Mouse (Mus musculus): ENCODE data around the gene Hist1h2bb. TPM values are rescaled to one million over a fixed set of nuclear protein-coding genes. Genes with fewer than 3 reads are reported as not detected.
A peak's percentile ranks its signal among the peaks of the same experiment; 100 is the strongest.
"Not testable (repeated sequence)": the region's sequence is repeated elsewhere in the genome, so short reads cannot be mapped to it uniquely, and the experiment has no call there.

Hist1h2bb gene
- total RNA-seq, 2 experiments from 2014 or later = 1.1 to 2.3 TPM

DNA sequence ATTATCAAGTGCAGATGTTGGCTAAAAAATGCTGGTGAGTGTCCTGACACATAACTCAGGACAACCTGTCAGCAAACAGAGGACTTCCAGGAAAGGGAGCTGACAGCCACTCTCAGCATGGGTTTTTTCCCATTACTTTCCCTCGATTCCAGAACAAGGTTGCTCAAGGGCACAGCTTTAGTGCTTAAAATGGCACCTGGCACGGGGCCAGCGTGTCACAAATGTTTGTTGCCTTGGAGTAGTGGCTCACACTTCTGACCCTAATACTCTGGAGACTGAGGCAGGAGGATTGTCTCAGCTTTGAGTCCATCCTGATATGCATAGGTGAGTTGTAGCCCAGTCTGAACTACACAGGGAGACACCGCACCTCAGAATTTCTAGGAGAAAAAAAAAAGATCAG, 37.9 kb upstream of the Hist1h2bb start:
- TF ChIP-seq CTCF (IDR thresholded peaks at IDR 0.05) = no peak
- intact Hi-C loops (cut with DNase I) = no loop called here
- no peak for DNase-seq
- Histone ChIP-seq H3K4me3 (no peak overlapping the region), H3K27ac (no peak overlapping the region)

DNA sequence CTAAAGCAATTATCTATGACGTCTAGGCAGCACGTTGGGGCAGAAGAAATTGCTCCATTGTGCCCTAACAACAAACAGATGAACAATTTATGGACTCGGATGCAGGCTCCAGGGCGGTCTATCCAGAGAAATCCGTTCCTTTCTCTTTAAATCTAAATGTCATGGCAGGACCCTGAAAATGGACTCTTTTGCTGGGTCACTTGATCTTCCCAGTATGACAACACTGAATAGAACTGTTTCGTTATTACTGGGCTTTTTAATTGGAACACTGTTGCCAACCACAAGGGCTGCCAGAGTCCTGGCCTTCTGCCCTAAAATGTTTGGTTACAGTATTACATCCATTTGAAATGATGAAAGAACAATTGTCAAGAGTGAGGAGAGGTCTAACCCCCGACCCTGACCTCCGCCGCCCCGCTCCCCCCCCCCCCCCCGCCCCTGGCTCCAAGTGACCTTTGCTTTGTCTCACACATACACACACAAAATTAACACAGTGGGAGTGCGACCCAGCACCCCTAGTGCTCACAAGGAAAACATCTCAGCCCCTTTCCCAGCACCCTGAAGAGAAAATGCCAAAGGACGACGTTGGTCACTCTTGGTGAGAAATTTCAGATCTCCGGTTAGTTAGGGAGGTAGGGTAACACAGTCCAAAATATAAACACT, 36.7 kb upstream of the Hist1h2bb start:
- TF ChIP-seq CTCF (IDR thresholded peaks at IDR 0.05) = no peak
- Histone ChIP-seq H3K27ac (peak overlapping the region; percentile 94), H3K4me3 (peak overlapping the region; percentile 89)
- intact Hi-C loops (cut with DNase I) = no loop called here
- DNase-seq = no peak

DNA sequence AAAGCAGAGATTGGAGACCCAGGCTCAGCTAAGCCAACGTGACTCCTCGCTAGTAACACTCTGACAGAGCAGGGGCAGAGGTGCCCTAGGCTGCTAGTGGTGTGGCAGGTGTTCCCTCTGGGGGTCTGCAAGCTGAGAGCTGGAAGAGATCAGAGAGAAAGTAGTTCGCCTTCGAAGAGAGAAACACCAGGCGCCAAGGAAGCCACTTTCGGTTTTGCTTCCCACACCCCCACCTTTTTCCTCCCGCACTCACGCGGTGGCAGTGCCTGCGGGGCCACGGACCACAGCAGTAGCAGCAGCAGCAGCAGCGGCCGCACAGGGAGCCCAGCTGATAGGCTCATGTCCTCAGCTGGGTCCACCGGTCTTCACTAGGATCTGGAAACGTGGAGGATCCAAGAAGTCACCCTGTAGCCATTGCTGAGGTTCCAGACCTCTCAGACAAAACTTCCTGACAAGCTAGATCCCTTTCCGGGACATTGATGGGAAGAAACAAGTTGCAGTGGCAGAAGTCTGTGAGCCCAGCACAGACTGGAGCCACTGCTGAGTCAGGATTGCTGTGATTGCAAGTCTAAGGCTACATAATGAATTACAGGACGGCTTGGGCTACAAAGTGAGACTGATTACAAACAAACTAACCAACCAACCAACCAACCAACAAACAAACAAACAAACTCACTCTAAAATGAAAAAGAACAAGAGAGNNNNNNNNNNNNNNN, 36.0 kb upstream of the Hist1h2bb start, which contains the start of gene Hfe:
TSS of gene Hfe (minus strand) at position 481 of the 716 bp plus-strand sequence.
- Histone ChIP-seq H3K4me3 (peak within 1 kb of the TSS; percentile 89), H3K27ac (peak within 1 kb of the TSS; percentile 94)
- no peak for TF ChIP-seq CTCF (IDR thresholded peaks at IDR 0.05)
- intact Hi-C loops (cut with DNase I) = no loop called here
- peak; percentile 80 for DNase-seq

DNA sequence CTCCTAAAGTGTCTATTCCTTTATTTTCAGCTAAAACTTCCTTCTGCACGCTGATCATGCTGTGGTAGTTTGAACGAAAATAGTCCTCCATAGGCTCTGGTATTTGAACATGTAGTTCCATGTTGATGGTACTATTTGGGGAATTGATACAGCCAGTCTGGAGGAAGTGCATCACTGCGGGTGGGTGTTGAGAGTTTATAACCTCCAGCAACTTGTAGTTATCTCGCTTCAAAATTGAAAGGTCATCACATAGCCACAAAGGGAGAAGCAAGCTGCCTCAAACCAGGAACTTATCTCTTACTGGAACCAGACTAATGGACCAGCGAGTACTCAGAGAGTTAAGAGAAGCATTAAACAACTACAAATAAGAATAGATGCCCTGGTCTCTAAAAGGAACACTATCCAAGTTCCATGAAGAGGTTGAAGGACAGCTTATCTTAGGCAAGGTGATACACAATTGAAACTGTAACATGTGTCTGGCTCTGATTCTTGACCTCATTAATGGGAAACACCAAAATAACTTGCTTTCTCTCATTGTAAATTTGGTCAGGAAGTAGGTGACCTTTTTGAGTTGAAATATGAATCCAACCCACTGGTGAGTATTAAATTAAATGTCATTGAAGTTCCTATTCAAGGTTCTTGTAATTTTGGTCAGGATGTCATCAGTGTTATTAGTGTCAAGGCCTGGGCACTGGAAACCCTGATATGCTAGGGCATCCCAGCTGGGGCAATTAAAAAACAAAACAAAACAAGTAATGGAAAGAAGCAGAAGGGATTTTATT, 30.1 kb upstream of the Hist1h2bb start:
- intact Hi-C loops (cut with DNase I) = no loop called here
- no peak for TF ChIP-seq CTCF (IDR thresholded peaks at IDR 0.05)
- Histone ChIP-seq H3K27ac (peak overlapping the region; percentile 20; the same call in 1 of the 2 replicates), H3K4me3 (no peak overlapping the region)
- no peak for DNase-seq

DNA sequence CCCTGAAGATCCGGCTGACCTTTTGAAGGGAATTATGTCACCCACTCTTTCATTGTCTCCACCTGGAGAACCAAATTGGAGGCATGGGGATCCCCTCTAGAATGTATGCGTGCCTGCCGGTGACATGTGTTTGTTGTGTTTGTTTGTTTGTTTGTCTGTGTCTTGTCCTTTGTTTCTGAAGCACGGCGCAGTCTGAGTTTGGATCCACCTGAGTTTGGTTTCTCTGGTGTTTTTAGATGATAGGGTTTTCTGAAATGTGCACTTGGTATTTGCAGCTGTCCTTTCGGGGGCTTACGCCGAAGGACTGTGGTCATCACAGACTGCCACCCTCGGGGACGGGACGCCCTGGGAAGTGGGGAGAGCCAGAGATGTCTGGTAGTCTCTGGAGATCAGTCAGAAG, 29.4 kb upstream of the Hist1h2bb start:
- no peak for TF ChIP-seq CTCF (IDR thresholded peaks at IDR 0.05)
- no peak overlapping the region for H3K4me3 ChIP-seq
- no peak overlapping the region; the same call in 1 of the 2 replicates for H3K27ac ChIP-seq
- intact Hi-C loops (cut with DNase I) = no loop called here
- DNase-seq = no peak

DNA sequence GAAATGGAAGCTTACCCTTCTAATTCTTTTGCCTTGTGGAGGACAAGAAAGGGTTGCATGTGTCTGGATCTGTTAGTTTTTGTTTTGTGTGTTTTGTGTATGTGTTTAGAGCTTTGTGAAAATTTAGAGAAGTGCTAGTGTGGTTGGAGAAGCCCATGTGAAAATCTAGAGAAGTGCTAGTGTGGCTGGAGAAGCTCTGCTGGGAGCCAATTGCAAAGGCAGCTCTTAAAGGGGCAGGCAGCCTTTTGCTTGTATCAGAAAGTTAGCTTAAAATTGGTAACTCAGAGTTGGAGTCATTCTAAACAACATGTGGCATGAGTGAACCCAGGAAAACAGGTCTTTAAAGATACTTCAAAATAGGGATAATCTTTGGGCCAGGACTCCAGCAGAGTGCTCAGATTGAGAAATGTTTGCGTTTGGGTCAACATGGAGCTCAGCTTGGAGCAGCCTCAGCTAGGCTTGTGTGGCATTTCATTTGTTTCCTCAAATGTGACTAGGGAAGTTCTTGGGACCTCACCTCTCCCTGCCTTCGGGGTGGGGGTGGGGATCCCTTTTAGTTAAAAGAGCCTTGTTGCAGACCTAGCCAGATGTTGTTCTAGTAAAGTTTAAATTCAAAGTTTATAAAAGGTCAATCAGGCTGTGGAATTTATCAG, 28.8 kb upstream of the Hist1h2bb start:
- DNase-seq; H3K27ac ChIP-seq; H3K4me3 ChIP-seq; intact Hi-C loops (cut with DNase I): not testable (repeated sequence)

DNA sequence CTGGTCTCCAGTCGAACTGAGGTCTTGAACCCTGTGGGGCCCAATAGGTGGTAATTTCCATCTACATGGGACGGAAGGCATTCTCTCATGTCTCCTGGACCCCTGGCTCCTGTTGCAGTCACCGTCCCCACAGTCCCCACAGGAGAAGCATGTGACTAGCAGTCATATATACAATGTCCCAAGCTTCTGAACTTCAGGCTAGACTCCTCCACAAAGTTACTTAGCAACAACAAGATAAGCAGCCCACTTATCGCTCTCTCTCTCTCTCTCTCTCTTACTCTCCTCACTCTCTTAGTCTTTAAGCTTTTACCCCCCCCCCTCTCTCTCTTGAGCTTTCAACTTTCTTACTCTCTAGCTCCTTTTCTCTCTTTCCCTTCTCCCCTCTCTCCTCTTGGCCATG, 22.3 kb upstream of the Hist1h2bb start:
- H3K27ac ChIP-seq = no peak overlapping the region
- intact Hi-C loops (cut with DNase I) = no loop called here
- H3K4me3 ChIP-seq = no peak overlapping the region
- no peak for DNase-seq
- no peak for TF ChIP-seq CTCF (IDR thresholded peaks at IDR 0.05)

DNA sequence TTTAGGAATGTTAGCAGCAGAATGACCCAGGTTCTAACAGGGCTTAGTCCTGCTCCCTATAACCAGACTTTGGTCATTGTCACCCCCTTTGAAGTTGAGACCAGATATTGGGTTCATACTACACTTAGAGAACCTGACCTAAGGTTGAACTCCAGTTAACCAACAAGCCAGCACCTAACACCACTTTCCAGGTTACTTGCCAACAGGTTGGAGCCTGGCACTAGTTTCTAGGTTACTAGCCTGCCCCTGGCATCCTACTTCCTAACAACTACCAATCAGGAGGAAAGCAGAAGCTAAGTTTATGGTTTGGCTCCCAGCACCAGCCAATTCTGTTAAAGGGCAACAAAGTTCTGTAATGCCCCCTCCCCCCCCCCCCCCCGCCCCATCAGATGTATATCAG, 21.3 kb upstream of the Hist1h2bb start:
- Histone ChIP-seq H3K27ac (no peak overlapping the region), H3K4me3 (no peak overlapping the region)
- intact Hi-C loops (cut with DNase I) = no loop called here
- no peak for TF ChIP-seq CTCF (IDR thresholded peaks at IDR 0.05)
- DNase-seq = no peak

DNA sequence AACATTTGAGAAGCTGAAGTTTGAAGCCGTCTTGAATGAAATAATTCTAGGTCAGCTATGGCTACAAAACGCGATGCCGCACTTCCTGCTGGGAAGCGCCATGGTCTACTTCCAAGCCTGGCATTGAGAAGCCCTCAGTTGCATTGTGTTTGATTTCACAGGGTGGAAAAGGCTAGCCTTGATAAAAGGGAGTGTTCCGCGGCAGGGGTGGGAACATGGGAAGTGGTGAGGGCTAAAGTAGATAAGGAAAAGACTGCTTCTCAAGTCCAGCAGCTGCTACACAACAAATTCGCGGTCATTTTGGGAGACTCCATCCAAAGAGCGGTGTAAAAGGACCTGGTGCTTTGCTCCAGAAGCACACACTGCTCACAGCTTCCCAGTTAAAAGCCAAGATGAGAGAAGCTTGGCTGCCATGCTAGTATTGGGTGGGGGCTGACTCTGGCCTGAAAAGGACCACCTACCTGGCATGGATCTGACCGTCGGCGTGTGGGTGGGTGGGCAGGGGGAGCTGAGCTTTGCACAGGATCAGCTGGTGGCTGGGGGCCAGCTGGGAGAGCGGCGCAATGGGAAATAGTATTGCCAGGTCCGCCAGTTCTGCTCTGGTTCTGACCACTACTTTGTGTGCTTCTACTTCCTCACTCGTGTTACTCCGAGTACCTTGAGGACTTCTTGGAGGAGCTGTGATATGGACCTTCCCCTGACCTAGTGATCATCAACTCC, 17.9 kb upstream of the Hist1h2bb start:
- intact Hi-C loops (cut with DNase I) = no loop called here
- DNase-seq = no peak

DNA sequence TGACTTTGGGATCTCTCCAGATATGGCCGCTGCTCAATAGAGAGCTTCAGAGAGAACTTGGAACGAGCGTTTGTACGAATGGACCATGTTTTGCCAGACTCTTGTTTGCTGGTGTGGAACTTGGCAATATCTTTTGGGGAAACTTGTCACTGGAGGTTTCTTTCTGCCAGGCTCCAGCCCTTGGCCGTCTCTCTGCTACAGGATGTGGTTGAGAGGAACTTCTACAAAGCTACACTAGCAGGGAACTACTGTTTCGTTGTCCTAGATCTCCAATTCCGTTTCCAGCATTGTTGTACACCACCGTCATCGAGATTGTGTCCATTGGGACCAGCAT, 17.4 kb upstream of the Hist1h2bb start:
- H3K27ac ChIP-seq = no peak overlapping the region
- TF ChIP-seq CTCF (IDR thresholded peaks at IDR 0.05) = no peak
- H3K4me3 ChIP-seq = no peak overlapping the region
- intact Hi-C loops (cut with DNase I) = no loop called here
- peak; percentile 28 for DNase-seq

More for the DNA sequence above, 17.9 kb upstream of the Hist1h2bb start:
- TF ChIP-seq CTCF (IDR thresholded peaks at IDR 0.05) = no peak
- Histone ChIP-seq H3K4me3 (no peak overlapping the region), H3K27ac (no peak overlapping the region)

DNA sequence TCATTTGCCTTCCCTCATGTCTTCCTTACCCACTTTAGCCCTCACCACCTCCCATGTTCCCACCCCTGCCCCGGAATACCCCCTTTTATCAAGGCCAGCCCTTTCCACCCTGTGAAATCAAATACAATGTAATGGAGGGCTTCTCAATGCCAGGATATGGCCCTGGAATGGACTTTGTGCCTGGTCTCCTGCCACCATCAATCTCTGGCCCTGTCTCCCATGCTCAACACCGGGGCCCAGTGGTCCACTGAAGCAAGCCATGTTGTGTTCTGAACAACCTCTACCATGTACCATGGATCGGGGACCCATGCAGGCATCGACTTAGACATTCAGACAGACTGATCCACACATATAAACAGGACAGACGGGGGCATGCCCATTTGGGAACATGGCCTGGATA, 16.8 kb upstream of the Hist1h2bb start:
- no peak for TF ChIP-seq CTCF (IDR thresholded peaks at IDR 0.05)
- Histone ChIP-seq H3K4me3 (no peak overlapping the region), H3K27ac (0 out of 2 replicates have a peak overlapping the region, but pooled peaks have one; percentile 8)
- DNase-seq = no peak
- intact Hi-C loops (cut with DNase I) = loop anchor here (10.0 kb wide), 2 partner anchors 45 to 165 kb away; partner anchors contain the start of genes Hist1h2ac, Hist1h2bc and Hist1h3e

DNA sequence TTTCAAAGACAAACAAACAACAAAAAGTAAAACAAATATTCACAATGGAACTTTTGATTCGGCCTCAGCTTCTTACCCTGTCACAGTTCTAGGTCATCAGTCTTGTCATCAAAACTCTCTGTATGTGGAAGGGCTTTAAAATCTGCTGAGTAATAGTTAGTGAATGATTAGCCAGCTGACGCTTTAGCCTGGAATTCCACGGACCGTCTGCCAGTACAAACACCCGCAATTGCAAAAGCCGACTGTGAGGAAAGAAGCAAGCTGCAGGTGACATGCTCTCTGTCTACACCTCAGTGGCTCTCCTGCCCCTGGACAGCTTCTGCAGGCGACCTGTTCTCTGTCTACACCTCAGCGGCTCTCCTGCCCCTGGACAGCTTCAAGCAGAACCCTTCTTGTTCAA, 16.1 kb upstream of the Hist1h2bb start:
- peak; percentile 34 for DNase-seq
- TF ChIP-seq CTCF (IDR thresholded peaks at IDR 0.05) = no peak
- peak overlapping the region; percentile 29; the same call in 1 of the 2 replicates for H3K27ac ChIP-seq
- intact Hi-C loops (cut with DNase I) = loop anchor here (10.0 kb wide), 2 partner anchors 46 to 166 kb away; partner anchors contain the start of genes Hist1h2ac, Hist1h2bc and Hist1h3e
- no peak overlapping the region for H3K4me3 ChIP-seq
